Mouse (Mus musculus) hindbrain, postnatal 0 days (tissue): ENCODE data around the gene Gm5129. TPM values are rescaled to one million over a fixed set of nuclear protein-coding genes. Genes with fewer than 3 reads are reported as not detected.

Experiments
- ATAC-seq: fragments of 200-750 bp; cut with Nextera tagmentation; 2 replicates; pipeline ENCODE4 v1.8.0; 2017; ENCODE audit warnings: mild to moderate bottlenecking, moderate TSS enrichment, moderate library complexity
- DNase-seq: peaks from one replicate; pipeline ENCODE4 v3.0.0-alpha.2; 2015; ENCODE audit warnings: low spot score
- H3K27ac ChIP-seq: fragments of 300-500 bp; sonication (generic); 2 replicates; pipeline ENCODE4 v1.5.1; 2014; ENCODE audit warnings: mild to moderate bottlenecking
- H3K27me3 ChIP-seq: fragments of 300-500 bp; sonication (generic); 2 replicates; pipeline ENCODE4 v1.6.1; 2014; ENCODE audit warnings: low read length, mixed read lengths; ENCODE audit not compliant: insufficient read depth
- H3K36me3 ChIP-seq: fragments of 300-500 bp; sonication (generic); 2 replicates; pipeline ENCODE4 v1.6.1; 2014; ENCODE audit warnings: low read length, mixed read lengths; ENCODE audit not compliant: insufficient read depth
- H3K4me1 ChIP-seq: fragments of 300-500 bp; sonication (generic); 2 replicates; pipeline ENCODE4 v1.6.1; 2014; ENCODE audit warnings: antibody characterized with exemption, low read length, mixed read lengths; ENCODE audit not compliant: insufficient read depth
- H3K4me2 ChIP-seq: fragments of 300-500 bp; sonication (generic); 2 replicates; pipeline ENCODE4 v1.6.1; 2014; ENCODE audit warnings: low read depth, mild to moderate bottlenecking, low read length, moderate library complexity, mixed read lengths
- H3K4me3 ChIP-seq: fragments of 300-500 bp; sonication (generic); 2 replicates; pipeline ENCODE4 v1.5.1; 2014; ENCODE audit warnings: low read length
- H3K9ac ChIP-seq: fragments of 300-500 bp; sonication (generic); replicated peaks from 2 replicates; pipeline ENCODE4 v1.6.1; 2014; ENCODE audit warnings: mild to moderate bottlenecking, low read length, moderate library complexity, mixed read lengths
- H3K9me3 ChIP-seq: fragments of 300-500 bp; sonication (generic); 2 replicates; pipeline ENCODE4 v1.6.1; 2016; ENCODE audit warnings: low read length, mixed read lengths
- CTCF ChIP-seq: IDR thresholded peaks from 2 replicates; pipeline ENCODE4 v1.5.1; 2016; ENCODE audit warnings: antibody characterized with exemption, control low read depth, low read depth
- WGBS: fragments of 180-500 bp; shearing (Covaris S2); extraction: QIAGEN DNeasy Blood & Tissue Kit; methylation state at CpG from one replicate; pipeline ENCODE4 v1.1.7; 2014; 5-methylcytosine and 5-hydroxymethylcytosine counted together
- polyA plus RNA-seq: library from polyadenylated mRNA; unstranded; fragments of >200 nt; fragmentation: Nextera tagmentation; extraction: Ambion mirVana; gene quantifications from 2 replicates; pipeline ENCODE4 v1.2.1, GENCODE M21; 2015
- total RNA-seq: library from RNA; depleted of rRNA; stranded (reverse); fragments of >200 nt; gene quantifications from 2 replicates; pipeline ENCODE4 v1.2.3, GENCODE M21; 2014

Gene Gm5129
- total and polyA plus RNA-seq, 2 experiments from 2014 or later: not detected

DNA sequence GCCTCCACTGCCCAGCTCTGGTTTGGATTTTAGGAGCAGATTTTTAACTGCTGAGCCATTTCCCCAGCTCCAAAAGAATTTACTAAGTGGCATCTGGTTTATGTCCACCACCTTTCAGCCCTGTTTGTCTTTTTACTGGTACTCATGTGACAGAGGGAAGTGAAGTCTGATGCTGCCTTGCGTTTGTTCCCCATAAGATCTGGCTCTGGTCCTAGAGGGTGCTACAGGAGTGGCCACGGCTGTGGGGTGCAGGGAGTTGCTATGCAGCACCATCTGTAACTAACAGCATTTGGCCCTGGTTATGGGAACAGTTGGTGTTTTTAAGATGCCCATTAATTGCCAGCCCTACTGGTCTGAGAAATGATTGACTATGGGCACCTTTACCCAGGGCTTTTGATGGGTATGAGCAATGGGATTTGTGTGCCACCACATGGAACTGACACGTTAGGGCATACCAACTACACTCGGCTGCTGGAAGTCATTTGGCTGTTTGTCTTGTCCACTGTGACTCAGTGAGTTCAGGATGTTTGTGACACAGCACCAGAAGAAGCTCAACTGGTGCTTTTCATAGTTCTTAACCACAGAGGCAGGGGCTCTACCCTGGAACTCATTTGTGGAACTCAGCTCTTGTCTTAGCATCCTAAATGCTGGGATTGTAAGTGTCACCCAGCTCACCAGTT is 37.1 kb upstream of the Gm5129 start:
- Histone ChIP-seq H3K9me3 (no peaks in the 10 kb centered on the region), H3K4me2 (no peak overlapping the region), H3K9ac (no peak overlapping the region), H3K27me3 (no peaks in the 10 kb centered on the region), H3K27ac (peak overlapping the region; percentile 45), H3K4me1 (no peaks in the 10 kb centered on the region), H3K36me3 (peaks cover 9% of the 10 kb centered on the region; the same call in 1 of the 2 replicates), H3K4me3 (no peak overlapping the region)
- peak; percentile 58; the same call in 1 of the 2 replicates for ATAC-seq
- WGBS: 41% methylated on average over 4 of the region's 4 CpGs
- TF ChIP-seq CTCF: no peak
- peak; percentile 54 for DNase-seq

- Histone ChIP-seq H3K4me1 (no peaks in the 10 kb centered on the region), H3K36me3 (peaks cover 14% of the 10 kb centered on the region), H3K27ac (no peak overlapping the region), H3K9ac (no peak overlapping the region), H3K4me3 (no peak overlapping the region), H3K27me3 (no peaks in the 10 kb centered on the region), H3K9me3 (no peaks in the 10 kb centered on the region), H3K4me2 (no peak overlapping the region)
- WGBS: 78% methylated on average over 2 of the region's 2 CpGs
- ATAC-seq (no peak), DNase-seq (no peak)
- TF ChIP-seq CTCF: no peak
These were observed 36.3 kb upstream of the Gm5129 start for GRCm38 (mm10) chr5:29772038-29772437.

- peak; percentile 45 for DNase-seq
- H3K36me3 ChIP-seq: peaks cover 16% of the 10 kb centered on the region
- no peak overlapping the region for H3K4me3 ChIP-seq
These were observed 35.2 kb upstream of the Gm5129 start for GRCm38 (mm10) chr5:29770935-29771334.

DNA sequence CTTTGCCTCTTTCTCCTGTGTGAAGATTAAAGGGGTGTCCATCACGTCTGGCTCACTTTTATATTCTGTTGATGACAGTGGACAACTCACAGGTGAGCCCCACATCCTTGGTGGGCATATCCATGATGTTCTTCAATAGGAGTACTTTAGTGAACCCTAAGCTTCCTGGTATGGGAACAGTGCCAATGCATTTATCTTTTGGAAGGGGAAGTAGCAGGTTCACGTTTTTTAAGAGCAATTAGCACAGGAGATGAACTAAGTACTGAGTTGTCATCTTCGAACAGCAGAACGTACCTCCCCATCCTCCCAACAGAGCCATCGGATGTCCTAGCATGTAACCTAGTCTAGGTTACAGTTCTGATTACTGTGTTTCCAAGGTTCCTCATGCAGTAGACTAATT is 23.6 kb upstream of the Gm5129 start:
- H3K4me3 ChIP-seq: no peak overlapping the region
- ATAC-seq (no peak), DNase-seq (no peak)
- peaks cover 24% of the 10 kb centered on the region for H3K36me3 ChIP-seq
- no peaks in the 10 kb centered on the region for H3K27me3 ChIP-seq
- H3K27ac ChIP-seq: no peak overlapping the region
- no peaks in the 10 kb centered on the region for H3K4me1 ChIP-seq
- no peaks in the 10 kb centered on the region for H3K9me3 ChIP-seq
- WGBS: 89% methylated on average over 5 of the region's 5 CpGs
- H3K9ac ChIP-seq: no peak overlapping the region
- H3K4me2 ChIP-seq: no peak overlapping the region
- TF ChIP-seq CTCF: no peak

More at GRCm38 (mm10) chr5:29770935-29771334, 35.2 kb upstream of the Gm5129 start:
- no peak overlapping the region for H3K27ac ChIP-seq
- H3K4me2 ChIP-seq: no peak overlapping the region
- no peaks in the 10 kb centered on the region for H3K4me1 ChIP-seq
- H3K9me3 ChIP-seq: no peaks in the 10 kb centered on the region
- 81% methylated on average over 1 of the region's 1 CpGs for WGBS
- peak; percentile 63 for TF ChIP-seq CTCF
- H3K27me3 ChIP-seq: no peaks in the 10 kb centered on the region
- ATAC-seq: no peak
- no peak overlapping the region for H3K9ac ChIP-seq

- Histone ChIP-seq H3K4me2 (no peak overlapping the region), H3K9me3 (no peaks in the 10 kb centered on the region), H3K9ac (no peak overlapping the region), H3K36me3 (peaks cover 43% of the 10 kb centered on the region), H3K27ac (no peak overlapping the region), H3K4me3 (no peak overlapping the region), H3K27me3 (no peaks in the 10 kb centered on the region), H3K4me1 (no peaks in the 10 kb centered on the region)
- DNase-seq (no peak), ATAC-seq (no peak)
- TF ChIP-seq CTCF: no peak
These were observed 17.2 kb upstream of the Gm5129 start for GRCm38 (mm10) chr5:29752894-29753293.

GRCm38 (mm10) chr5:29751306-29751705 is 15.6 kb upstream of the Gm5129 start:
- Histone ChIP-seq H3K9me3 (no peaks in the 10 kb centered on the region), H3K27ac (no peak overlapping the region), H3K4me2 (no peak overlapping the region), H3K4me1 (no peaks in the 10 kb centered on the region), H3K36me3 (peaks cover 38% of the 10 kb centered on the region), H3K27me3 (no peaks in the 10 kb centered on the region), H3K9ac (no peak overlapping the region), H3K4me3 (no peak overlapping the region)
- no peak for TF ChIP-seq CTCF
- ATAC-seq (no peak), DNase-seq (no peak)

DNA sequence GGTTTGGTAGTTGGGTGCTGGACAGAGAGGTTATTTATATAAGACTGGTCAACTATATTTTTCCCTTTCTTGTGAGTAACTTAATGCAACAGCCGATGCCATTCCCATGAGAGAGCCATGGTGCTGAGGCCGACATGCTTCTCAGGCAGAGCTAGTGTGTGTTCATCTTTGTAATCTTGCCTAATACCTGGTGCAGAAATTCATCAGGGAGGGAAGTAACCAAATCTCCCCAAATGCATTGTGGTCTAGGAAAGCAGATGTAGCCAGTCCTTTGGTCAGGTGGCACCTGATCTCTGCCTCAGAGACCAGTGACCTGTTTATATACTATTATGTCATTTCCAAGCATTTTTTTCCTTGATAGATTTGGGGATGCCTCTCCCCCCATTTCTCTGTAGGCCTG is 11.9 kb upstream of the Gm5129 start:
- Histone ChIP-seq H3K9me3 (no peaks in the 10 kb centered on the region), H3K27me3 (no peaks in the 10 kb centered on the region), H3K27ac (no peak overlapping the region), H3K9ac (no peak overlapping the region), H3K4me2 (no peak overlapping the region), H3K36me3 (peaks cover 16% of the 10 kb centered on the region), H3K4me1 (no peaks in the 10 kb centered on the region), H3K4me3 (no peak overlapping the region)
- TF ChIP-seq CTCF: no peak
- no peak for ATAC-seq
- no peak for DNase-seq
- 85% methylated on average over 2 of the region's 2 CpGs for WGBS
